Mouse (Mus musculus): ENCODE measurements around the gene Kctd7.

GRCm38 (mm10) chr5:130170666-130171422, 26.2 kb downstream of the Kctd7 start:
- no peak for TF ChIP-seq CTCF (IDR thresholded peaks at IDR 0.05; ENCODE audit: low read depth, low read length)
- no peak for TF ChIP-seq GATA1 (IDR thresholded peaks at IDR 0.05; ENCODE audit: borderline replicate concordance, low read length)
- TF ChIP-seq TAL1 (conservative IDR thresholded peaks at IDR 0.05; ENCODE audit: low read depth, low read length): peak; percentile 93
- no peak for TF ChIP-seq GATA2 (IDR thresholded peaks at IDR 0.05; ENCODE audit: borderline replicate concordance, low read depth, low read length)
- no peak for TF ChIP-seq POLR2AphosphoS5 (IDR thresholded peaks at IDR 0.05; ENCODE audit: insufficient replicate concordance, low read depth, low read length)

Data from G1E (cell line).